Mouse (Mus musculus): ENCODE measurements at regions not wholly inside any gene's neighbourhood (a gene's known extent, or its start where the extent isn't known, plus 50 kb on each side); places are given as distances from the start of the nearest gene placed in this dataset.

DNA sequence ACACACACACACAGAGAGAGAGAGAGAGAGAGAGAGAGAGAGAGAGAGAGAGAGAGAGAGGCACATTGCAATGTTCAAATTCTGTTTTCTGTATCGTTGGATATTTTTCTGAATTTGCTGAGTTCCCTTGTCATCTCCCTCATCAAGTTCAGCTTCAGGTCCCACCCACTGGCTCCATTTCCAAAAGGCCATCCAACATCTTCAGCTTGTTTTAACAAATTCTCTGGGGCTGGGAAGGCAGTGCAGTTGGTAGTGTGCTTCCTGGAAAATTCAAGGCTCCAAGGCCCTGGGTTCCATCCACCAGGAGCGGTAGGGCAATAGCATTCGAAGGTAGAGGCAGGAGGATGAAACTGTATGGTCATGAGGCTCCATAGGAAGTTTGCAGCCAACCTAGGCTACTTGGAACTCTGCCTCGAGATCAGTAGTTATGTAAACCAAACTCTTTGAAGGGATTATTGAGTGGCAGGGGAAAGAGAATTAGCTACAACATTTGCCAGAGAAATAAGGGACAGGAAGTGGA, 105.9 kb downstream of the Polr2m start:
- DNase-seq (ENCODE audit: low spot score) = no peak
- 81% methylated on average over 4 of the region's 4 CpGs for WGBS
- Histone ChIP-seq H3K27me3 (replicated peaks; ENCODE audit: low read depth, poor library complexity, severe bottlenecking) (no peaks in the 10 kb centered on the region), H3K36me3 (replicated peaks) (no peaks in the 10 kb centered on the region), H3K27ac (replicated peaks) (no peak overlapping the region), H3K4me1 (no peaks in the 10 kb centered on the region), H3K4me3 (no peak overlapping the region), H3K9me3 (no peaks in the 10 kb centered on the region)

DNA sequence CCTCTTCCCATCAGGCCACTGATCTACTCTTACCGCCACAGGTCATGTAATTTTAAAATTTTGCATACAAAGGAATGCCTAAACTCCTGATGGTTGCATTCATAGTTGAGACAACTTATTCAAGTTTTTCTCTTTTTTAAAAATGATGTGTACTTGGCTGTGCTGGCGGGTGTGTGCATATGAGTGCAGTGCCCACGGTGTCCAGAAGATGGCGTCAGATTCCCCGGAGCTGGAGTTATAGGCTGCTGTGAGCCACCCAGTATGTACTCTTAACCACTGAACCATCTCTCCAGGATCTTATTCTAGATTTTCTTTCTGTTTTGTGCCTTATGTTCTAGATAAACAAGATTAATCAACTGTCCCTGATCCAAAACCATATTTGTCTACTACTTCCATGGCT, 116.0 kb downstream of the Polr2m start:
- no peak for DNase-seq (ENCODE audit: low spot score)
- 88% methylated on average over 5 of the region's 5 CpGs for WGBS
- no peak overlapping the region for H3K27ac ChIP-seq (replicated peaks)

DNA sequence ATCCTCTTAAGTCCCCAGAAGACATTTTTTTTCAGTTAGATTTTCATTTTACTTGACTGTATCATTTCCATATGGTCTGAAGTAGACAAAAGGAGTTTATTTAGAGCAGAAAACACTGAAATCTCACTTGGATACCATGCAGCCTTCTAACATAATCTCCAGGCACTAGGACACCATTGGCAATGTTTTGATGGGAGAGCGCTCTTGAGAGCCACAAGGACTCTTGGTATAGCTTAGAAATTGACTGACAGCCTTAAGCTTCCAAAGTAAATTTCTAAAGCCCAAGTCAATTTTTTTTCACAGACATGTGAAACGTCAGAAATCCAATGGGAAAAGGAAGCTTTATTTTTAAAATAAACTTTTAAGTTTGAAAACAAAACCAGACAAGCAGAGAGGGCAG, 116.5 kb downstream of the Polr2m start:
- H3K4me1 ChIP-seq = peaks cover 23% of the 10 kb centered on the region
- H3K4me3 ChIP-seq = no peak overlapping the region
- no peaks in the 10 kb centered on the region for H3K36me3 ChIP-seq (replicated peaks)
- H3K9me3 ChIP-seq = peaks cover 9% of the 10 kb centered on the region; the same call in 1 of the 2 replicates
- H3K27me3 ChIP-seq (replicated peaks; ENCODE audit: low read depth, poor library complexity, severe bottlenecking) = 0 out of 2 replicates have a peak, but pooled peaks cover 7% of the 10 kb centered on the region
- H3K27ac ChIP-seq (replicated peaks) = no peak overlapping the region
- DNase-seq (ENCODE audit: low spot score) = no peak
- WGBS = 74% methylated on average over 2 of the region's 2 CpGs

More for the DNA sequence above, 116.0 kb downstream of the Polr2m start:
- Histone ChIP-seq H3K4me1 (peaks cover 19% of the 10 kb centered on the region), H3K27me3 (replicated peaks; ENCODE audit: low read depth, poor library complexity, severe bottlenecking) (0 out of 2 replicates have a peak, but pooled peaks cover 7% of the 10 kb centered on the region), H3K9me3 (peaks cover 9% of the 10 kb centered on the region; the same call in 1 of the 2 replicates), H3K36me3 (replicated peaks) (no peaks in the 10 kb centered on the region), H3K4me3 (no peak overlapping the region)

DNA sequence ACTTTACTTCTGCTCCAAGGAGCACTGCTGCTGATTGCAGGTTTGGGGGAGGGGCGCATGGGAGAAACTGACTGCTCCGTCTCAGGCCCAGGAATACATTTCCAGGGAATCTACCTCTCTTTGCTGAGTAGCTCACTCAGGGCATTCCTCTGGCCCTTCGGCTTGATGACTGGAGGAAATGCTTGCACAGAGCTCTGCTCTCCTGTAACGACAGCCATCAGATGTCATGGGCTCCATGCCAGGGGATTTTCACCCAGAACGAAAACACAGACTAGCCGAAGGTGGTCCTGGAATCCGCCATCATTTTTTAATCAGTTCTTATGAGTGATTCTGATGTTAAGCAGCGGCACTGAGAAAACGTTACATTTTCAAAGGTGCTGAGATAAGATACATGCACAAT, 119.2 kb downstream of the Polr2m start:
- 0 out of 2 replicates have a peak overlapping the region, but pooled peaks have one; percentile 7 for H3K27ac ChIP-seq (replicated peaks)
- H3K4me1 ChIP-seq = peaks cover 26% of the 10 kb centered on the region
- H3K9me3 ChIP-seq = peaks cover 9% of the 10 kb centered on the region; the same call in 1 of the 2 replicates
- DNase-seq (ENCODE audit: low spot score) = no peak
- WGBS = 74% methylated on average over 9 of the region's 9 CpGs
- no peaks in the 10 kb centered on the region for H3K27me3 ChIP-seq (replicated peaks; ENCODE audit: low read depth, poor library complexity, severe bottlenecking)
- no peaks in the 10 kb centered on the region for H3K36me3 ChIP-seq (replicated peaks)
- H3K4me3 ChIP-seq = no peak overlapping the region

DNA sequence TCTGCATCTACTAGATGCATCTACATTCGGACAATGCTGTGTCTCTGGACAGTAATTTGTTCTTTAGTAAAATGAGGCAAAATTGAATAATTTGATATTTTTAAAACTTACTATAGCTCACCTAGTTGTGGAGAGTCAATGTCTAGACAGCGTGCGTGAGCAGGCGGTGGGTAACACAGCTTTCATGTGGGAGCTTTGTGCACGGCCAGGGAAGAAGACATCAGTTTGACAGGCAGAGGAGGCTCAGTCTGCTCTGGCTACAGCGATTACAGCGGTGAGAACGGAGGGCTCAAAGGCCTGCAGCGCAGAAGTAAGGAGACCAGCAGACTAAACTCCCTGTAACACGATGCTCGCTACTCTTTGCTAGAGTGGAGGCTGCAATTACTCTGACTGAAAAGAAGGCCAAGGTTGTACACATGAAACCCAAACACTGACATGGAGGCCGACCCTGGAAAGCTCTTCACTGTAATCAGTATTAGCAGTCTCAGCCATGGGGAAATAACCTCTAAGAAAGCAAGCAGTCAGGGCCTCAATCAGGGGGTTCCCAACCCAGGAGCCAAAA, 120.5 kb downstream of the Polr2m start:
- peaks cover 9% of the 10 kb centered on the region; the same call in 1 of the 2 replicates for H3K9me3 ChIP-seq
- DNase-seq (ENCODE audit: low spot score) = peak; percentile 64
- peak overlapping the region; percentile 73 for H3K27ac ChIP-seq (replicated peaks)
- 52% methylated on average over 12 of the region's 12 CpGs for WGBS
- H3K36me3 ChIP-seq (replicated peaks) = no peaks in the 10 kb centered on the region
- H3K4me3 ChIP-seq = no peak overlapping the region
- peaks cover 20% of the 10 kb centered on the region for H3K4me1 ChIP-seq
- H3K27me3 ChIP-seq (replicated peaks; ENCODE audit: low read depth, poor library complexity, severe bottlenecking) = no peaks in the 10 kb centered on the region

DNA sequence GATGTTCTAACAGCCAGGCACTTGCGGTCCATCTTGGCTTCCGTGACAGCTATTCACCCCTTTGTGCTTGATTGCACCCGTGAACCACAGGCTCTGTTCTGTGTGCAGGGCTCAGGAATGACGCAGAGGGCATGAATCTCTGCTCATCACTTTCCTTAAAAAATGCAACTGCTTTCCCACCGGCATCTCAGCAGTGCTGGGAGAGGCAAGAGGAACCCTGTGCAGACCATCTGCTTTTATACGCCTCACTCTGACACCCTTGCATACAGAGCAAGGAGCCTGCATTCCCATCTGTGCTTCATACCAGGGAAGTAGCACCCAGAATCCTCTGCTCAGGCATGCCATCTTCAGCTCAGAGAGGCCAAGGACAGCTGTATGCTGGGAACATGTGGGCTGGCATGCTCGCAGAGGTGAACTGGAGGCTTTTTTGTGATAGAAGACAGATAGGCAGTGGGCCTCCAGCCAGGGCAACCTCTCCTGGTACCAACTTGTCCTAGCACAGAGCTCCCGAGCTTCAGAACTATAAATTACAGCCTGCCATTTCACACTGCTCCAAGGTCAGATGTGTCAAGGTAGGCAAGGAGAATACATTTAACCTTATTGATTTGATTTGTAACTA, 121.6 kb downstream of the Polr2m start:
- 86% methylated on average over 8 of the region's 8 CpGs for WGBS
- H3K27ac ChIP-seq (replicated peaks) = 0 out of 2 replicates have a peak overlapping the region, but pooled peaks have one; percentile 52
- no peaks in the 10 kb centered on the region for H3K36me3 ChIP-seq (replicated peaks)
- no peak for DNase-seq (ENCODE audit: low spot score)
- H3K4me3 ChIP-seq = no peak overlapping the region
- H3K9me3 ChIP-seq = peaks cover 9% of the 10 kb centered on the region; the same call in 1 of the 2 replicates
- peaks cover 20% of the 10 kb centered on the region for H3K4me1 ChIP-seq
- no peaks in the 10 kb centered on the region for H3K27me3 ChIP-seq (replicated peaks; ENCODE audit: low read depth, poor library complexity, severe bottlenecking)

DNA sequence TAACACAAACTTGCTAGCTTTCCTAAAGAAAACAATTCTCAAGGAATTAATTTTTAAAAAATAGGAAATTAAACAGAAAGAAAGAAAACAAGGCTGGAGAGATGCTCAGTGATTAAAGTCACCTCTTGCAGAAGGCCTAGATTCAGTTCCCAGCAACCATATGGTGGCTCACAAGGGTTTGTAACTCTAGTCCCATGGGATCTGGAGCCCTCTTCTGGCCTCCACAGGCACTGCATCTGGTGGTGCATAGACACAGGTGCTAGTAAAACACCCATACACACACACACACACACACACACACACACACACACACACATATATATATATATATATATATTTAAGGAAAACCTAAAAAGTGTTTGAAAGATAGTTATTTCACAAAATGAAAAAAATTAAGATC, 123.3 kb downstream of the Polr2m start:
- no peak overlapping the region for H3K4me3 ChIP-seq
- DNase-seq (ENCODE audit: low spot score) = no peak
- no peaks in the 10 kb centered on the region for H3K36me3 ChIP-seq (replicated peaks)
- no peaks in the 10 kb centered on the region for H3K9me3 ChIP-seq
- H3K4me1 ChIP-seq = peaks cover 20% of the 10 kb centered on the region
- H3K27me3 ChIP-seq (replicated peaks; ENCODE audit: low read depth, poor library complexity, severe bottlenecking) = no peaks in the 10 kb centered on the region
- no peak overlapping the region for H3K27ac ChIP-seq (replicated peaks)

DNA sequence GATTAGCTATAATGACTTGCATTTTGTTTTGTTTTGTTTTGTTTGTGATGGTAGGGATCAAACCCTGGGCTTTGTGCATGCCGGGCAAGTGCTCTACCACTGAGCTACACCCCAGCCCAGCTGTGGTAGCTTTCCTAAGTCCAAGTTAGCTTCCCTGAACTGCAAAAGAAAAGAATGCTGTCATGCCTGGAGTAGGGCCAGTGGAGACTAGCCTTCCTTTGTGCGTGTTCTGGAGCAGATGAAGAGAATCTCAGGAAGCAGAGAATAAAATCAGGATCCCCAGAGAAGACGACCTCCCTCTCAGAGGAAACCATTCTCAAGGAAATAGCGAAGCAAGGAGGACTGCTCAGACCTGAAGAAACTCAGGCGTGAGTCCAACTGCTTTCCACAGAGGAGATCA, 123.8 kb downstream of the Polr2m start:
- Histone ChIP-seq H3K36me3 (replicated peaks) (no peaks in the 10 kb centered on the region), H3K4me1 (peaks cover 20% of the 10 kb centered on the region), H3K4me3 (no peak overlapping the region), H3K27me3 (replicated peaks; ENCODE audit: low read depth, poor library complexity, severe bottlenecking) (no peaks in the 10 kb centered on the region), H3K9me3 (no peaks in the 10 kb centered on the region), H3K27ac (replicated peaks) (no peak overlapping the region)
- no peak for DNase-seq (ENCODE audit: low spot score)
- WGBS = 87% methylated on average over 5 of the region's 5 CpGs

DNA sequence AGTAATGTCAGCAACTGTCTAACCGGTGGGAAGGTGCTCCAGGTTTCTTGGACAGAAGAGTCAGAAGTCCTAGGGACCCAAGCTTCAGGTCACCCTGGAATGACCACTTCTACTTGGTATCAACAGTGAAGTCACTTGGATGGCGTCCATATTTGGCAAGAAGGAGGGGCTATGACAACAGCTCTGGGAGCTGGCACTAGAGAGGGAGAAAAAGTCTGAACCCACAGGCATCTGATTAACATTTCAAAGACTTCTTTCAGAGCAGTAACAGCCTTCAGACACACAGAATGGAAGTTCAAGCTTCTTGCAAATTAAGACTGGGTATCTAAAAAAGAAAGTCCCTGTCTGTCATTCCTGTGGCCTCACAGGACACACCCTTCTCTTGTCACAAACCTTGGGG, 124.4 kb downstream of the Polr2m start:
- Histone ChIP-seq H3K36me3 (replicated peaks) (no peaks in the 10 kb centered on the region), H3K4me1 (peaks cover 16% of the 10 kb centered on the region), H3K4me3 (no peak overlapping the region)

DNA sequence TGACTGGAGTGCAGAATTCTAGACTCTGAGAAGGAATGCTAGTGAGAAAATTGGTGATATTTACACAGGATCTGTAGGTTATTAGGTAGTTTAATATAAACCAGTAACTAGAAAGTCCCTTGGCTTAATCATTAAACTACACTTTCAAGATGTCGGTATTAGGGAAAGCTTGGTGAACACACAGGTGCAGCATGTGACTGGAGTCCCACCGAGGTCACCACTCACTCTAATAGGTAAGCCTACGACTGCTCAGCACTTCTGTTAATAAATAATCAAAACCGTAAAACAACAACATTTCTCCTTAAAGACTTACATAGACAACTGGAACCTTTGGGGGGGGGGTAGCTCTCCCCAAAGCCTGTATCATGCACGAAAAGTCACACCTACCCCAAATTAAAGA, 125.1 kb downstream of the Polr2m start:
- Histone ChIP-seq H3K27me3 (replicated peaks; ENCODE audit: low read depth, poor library complexity, severe bottlenecking) (no peaks in the 10 kb centered on the region), H3K4me3 (no peak overlapping the region), H3K36me3 (replicated peaks) (no peaks in the 10 kb centered on the region), H3K9me3 (no peaks in the 10 kb centered on the region), H3K27ac (replicated peaks) (no peak overlapping the region), H3K4me1 (peaks cover 16% of the 10 kb centered on the region)
- DNase-seq (ENCODE audit: low spot score) = no peak
- 92% methylated on average over 5 of the region's 5 CpGs for WGBS

More for the DNA sequence above, 124.4 kb downstream of the Polr2m start:
- H3K9me3 ChIP-seq = no peaks in the 10 kb centered on the region
- no peaks in the 10 kb centered on the region for H3K27me3 ChIP-seq (replicated peaks; ENCODE audit: low read depth, poor library complexity, severe bottlenecking)
- WGBS = 83% methylated on average over 2 of the region's 2 CpGs
- DNase-seq (ENCODE audit: low spot score) = no peak
- no peak overlapping the region for H3K27ac ChIP-seq (replicated peaks)

DNA sequence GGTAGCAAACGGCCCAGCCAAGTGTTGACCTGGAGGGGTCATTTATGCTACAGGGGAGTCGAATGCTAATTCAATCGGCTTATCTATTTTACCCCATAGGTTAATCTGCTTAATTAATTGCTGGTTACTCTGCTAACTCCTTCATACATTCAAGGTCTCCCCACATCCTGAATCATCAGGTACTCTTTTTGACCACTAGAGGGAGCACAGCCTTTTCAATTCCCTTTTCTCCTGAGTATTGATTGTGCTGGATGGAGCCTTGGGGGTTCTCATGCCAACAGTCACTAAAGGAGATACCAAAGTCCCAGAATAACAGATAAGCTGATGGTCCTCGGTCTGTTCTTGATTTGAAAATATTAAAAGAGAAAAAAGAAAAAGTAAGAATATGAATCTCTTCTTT, 126.8 kb downstream of the Polr2m start:
- Histone ChIP-seq H3K27me3 (replicated peaks; ENCODE audit: low read depth, poor library complexity, severe bottlenecking) (no peaks in the 10 kb centered on the region), H3K4me3 (no peak overlapping the region), H3K4me1 (peaks cover under 1% of the 10 kb centered on the region; the same call in 1 of the 2 replicates), H3K36me3 (replicated peaks) (no peaks in the 10 kb centered on the region), H3K9me3 (no peaks in the 10 kb centered on the region), H3K27ac (replicated peaks) (no peak overlapping the region)
- DNase-seq (ENCODE audit: low spot score) = no peak
- 37% methylated on average over 4 of the region's 4 CpGs for WGBS

DNA sequence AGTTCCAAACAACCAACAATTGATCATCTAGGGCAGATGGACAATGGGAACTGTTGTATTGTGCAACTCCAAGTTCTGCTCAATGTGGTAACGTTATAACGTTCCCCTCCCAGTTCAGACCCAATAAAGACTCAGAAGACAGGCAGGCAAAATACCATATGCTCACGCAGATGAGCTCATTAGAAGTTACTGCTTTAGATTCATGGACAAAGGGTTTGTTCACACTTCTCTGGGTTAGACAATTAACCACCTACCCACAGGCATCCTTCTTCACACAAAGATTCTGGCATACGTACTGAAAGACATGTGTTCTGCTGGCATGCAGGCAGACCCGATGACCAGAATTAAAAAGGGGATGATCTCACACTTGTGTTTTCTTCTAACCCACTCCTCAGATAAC, 130.0 kb downstream of the Polr2m start:
- 88% methylated on average over 5 of the region's 5 CpGs for WGBS
- Histone ChIP-seq H3K27ac (replicated peaks) (no peak overlapping the region), H3K4me1 (no peaks in the 10 kb centered on the region), H3K27me3 (replicated peaks; ENCODE audit: low read depth, poor library complexity, severe bottlenecking) (no peaks in the 10 kb centered on the region), H3K36me3 (replicated peaks) (no peaks in the 10 kb centered on the region), H3K4me3 (no peak overlapping the region), H3K9me3 (no peaks in the 10 kb centered on the region)
- no peak for DNase-seq (ENCODE audit: low spot score)
